Mouse (Mus musculus) cerebellum, adult 2 months (tissue): Measurements from ENCODE around the gene Gnl3l. TPM values are rescaled to one million over a fixed set of nuclear protein-coding genes. Genes with fewer than 3 reads are reported as not detected.

Experiments used
- DNase-seq, 2 experiments: peaks; one replicate each; pipeline ENCODE4 v3.0.0; 2021
- H3K27ac ChIP-seq: fragments of 200-500 bp; 2 replicates; pipeline ENCODE4 v1.5.1; 2012; ENCODE audit warnings: low read length, control low read depth, inconsistent platforms; ENCODE audit not compliant: insufficient read depth
- H3K27me3 ChIP-seq: fragments of 200-500 bp; 2 replicates; pipeline ENCODE4 v1.6.1; 2012; ENCODE audit warnings: inconsistent platforms, mild to moderate bottlenecking, low read length, moderate library complexity; ENCODE audit not compliant: control insufficient read depth, insufficient read depth
- H3K4me1 ChIP-seq: fragments of 200-500 bp; 2 replicates; pipeline ENCODE4 v1.6.1; 2011; ENCODE audit warnings: low read length; ENCODE audit not compliant: control insufficient read depth, insufficient read depth
- H3K4me3 ChIP-seq: fragments of 200-500 bp; replicated peaks from 2 replicates; pipeline ENCODE3; 2011; ENCODE audit warnings: mild to moderate bottlenecking, low read depth, low read length, control low read depth; ENCODE audit not compliant: insufficient read depth
- CTCF ChIP-seq: fragments of 200-500 bp; IDR thresholded peaks from 2 replicates; pipeline ENCODE4 v1.5.1; 2011; ENCODE audit warnings: low read depth, mild to moderate bottlenecking, control low read depth, low read length, moderate library complexity, borderline replicate concordance; ENCODE audit not compliant: insufficient read depth
- POLR2A ChIP-seq: fragments of 200-500 bp; IDR thresholded peaks from 2 replicates; pipeline ENCODE4 v1.6.1; 2011; ENCODE audit warnings: low read length, control low read depth, borderline replicate concordance; ENCODE audit not compliant: insufficient read depth
- WGBS: fragments of 180-500 bp; shearing (Covaris S2); methylation state at CpG from one replicate; pipeline ENCODE4 v1.1.7; 2018; 5-methylcytosine and 5-hydroxymethylcytosine counted together
- polyA plus RNA-seq: library from polyadenylated mRNA; depleted of rRNA; stranded (reverse); fragments of >200 nt; gene quantifications from 2 replicates; pipeline ENCODE4 v1.2.3, GENCODE M21; 2012

The Gnl3l gene
- polyA plus RNA-seq, 1 experiment = 87.4 TPM

GRCm38 (mm10) chrX:151017897-151018296, 775 bp upstream of the Gnl3l start:
- peak in 1 of 2 experiments; percentile 23 for DNase-seq
- 3% methylated on average over 3 of the region's 3 CpGs for WGBS
- Histone ChIP-seq H3K4me1 (0 out of 2 replicates have a peak, but pooled peaks cover 2% of the 10 kb centered on the region), H3K4me3 (peak overlapping the region; percentile 95), H3K27me3 (no peaks in the 10 kb centered on the region), H3K27ac (peak overlapping the region; percentile 93; the same call in 1 of the 2 replicates)
- TF ChIP-seq POLR2A = no peak
- TF ChIP-seq CTCF = no peak

- no peaks in the 10 kb centered on the region for H3K4me1 ChIP-seq
- no peak overlapping the region for H3K4me3 ChIP-seq
- H3K27ac ChIP-seq = no peak overlapping the region
- TF ChIP-seq POLR2A = no peak
- no peak for TF ChIP-seq CTCF
- no peaks in the 10 kb centered on the region for H3K27me3 ChIP-seq
- no peak for DNase-seq
- 88% methylated on average over 3 of the region's 3 CpGs for WGBS
Observed at GRCm38 (mm10) chrX:150996775-150997174, 20.3 kb downstream of the Gnl3l start.

- H3K4me3 ChIP-seq = no peak overlapping the region
- H3K4me1 ChIP-seq = no peaks in the 10 kb centered on the region
- no peak for TF ChIP-seq POLR2A
- TF ChIP-seq CTCF = no peak
- H3K27ac ChIP-seq = no peak overlapping the region
- WGBS = 83% methylated on average over 1 of the region's 1 CpGs
- no peaks in the 10 kb centered on the region for H3K27me3 ChIP-seq
- no peak for DNase-seq
Observed at GRCm38 (mm10) chrX:150981621-150982020, 35.5 kb downstream of the Gnl3l start.

GRCm38 (mm10) chrX:150975424-150975823, 41.7 kb downstream of the Gnl3l start:
- no peak for DNase-seq
- Histone ChIP-seq H3K4me3 (no peak overlapping the region), H3K27me3 (no peaks in the 10 kb centered on the region), H3K27ac (no peak overlapping the region), H3K4me1 (no peaks in the 10 kb centered on the region)
- WGBS = 95% methylated on average over 5 of the region's 5 CpGs
- TF ChIP-seq CTCF (no peak), POLR2A (no peak)

- TF ChIP-seq POLR2A = no peak
- no peak for TF ChIP-seq CTCF
- Histone ChIP-seq H3K27me3 (no peaks in the 10 kb centered on the region), H3K4me3 (no peak overlapping the region), H3K4me1 (no peaks in the 10 kb centered on the region), H3K27ac (no peak overlapping the region)
- WGBS = 26% methylated on average over 2 of the region's 2 CpGs
- no peak for DNase-seq
Observed at GRCm38 (mm10) chrX:150963027-150963426, 54.1 kb downstream of the Gnl3l start.

GRCm38 (mm10) chrX:150960702-150961101, 56.4 kb downstream of the Gnl3l start:
- no peak for DNase-seq
- no peak overlapping the region for H3K4me3 ChIP-seq
- 57% methylated on average over 5 of the region's 5 CpGs for WGBS
- TF ChIP-seq POLR2A = no peak
- no peak for TF ChIP-seq CTCF
- H3K27ac ChIP-seq = no peak overlapping the region
- no peaks in the 10 kb centered on the region for H3K4me1 ChIP-seq
- no peaks in the 10 kb centered on the region for H3K27me3 ChIP-seq

GRCm38 (mm10) chrX:150956522-150957300, 60.4 kb downstream of the Gnl3l start:
- H3K4me1 ChIP-seq = no peaks in the 10 kb centered on the region
- 22% methylated on average over 24 of the region's 25 CpGs for WGBS
- TF ChIP-seq CTCF (no peak), POLR2A (no peak)
- DNase-seq = peak; percentile 17 to 18
- H3K27me3 ChIP-seq = no peaks in the 10 kb centered on the region
- H3K4me3 ChIP-seq = peak overlapping the region; percentile 44
- no peak overlapping the region for H3K27ac ChIP-seq

- no peak for TF ChIP-seq POLR2A
- no peak for TF ChIP-seq CTCF
- WGBS = 69% methylated on average over 1 of the region's 1 CpGs
- H3K4me1 ChIP-seq = no peaks in the 10 kb centered on the region
- H3K27ac ChIP-seq = no peak overlapping the region
- no peak for DNase-seq
- H3K27me3 ChIP-seq = no peaks in the 10 kb centered on the region
- no peak overlapping the region for H3K4me3 ChIP-seq
Observed at GRCm38 (mm10) chrX:150956016-150956415, 61.1 kb downstream of the Gnl3l start.
